Mouse (Mus musculus): ENCODE measurements around the gene Pex5.

DNA sequence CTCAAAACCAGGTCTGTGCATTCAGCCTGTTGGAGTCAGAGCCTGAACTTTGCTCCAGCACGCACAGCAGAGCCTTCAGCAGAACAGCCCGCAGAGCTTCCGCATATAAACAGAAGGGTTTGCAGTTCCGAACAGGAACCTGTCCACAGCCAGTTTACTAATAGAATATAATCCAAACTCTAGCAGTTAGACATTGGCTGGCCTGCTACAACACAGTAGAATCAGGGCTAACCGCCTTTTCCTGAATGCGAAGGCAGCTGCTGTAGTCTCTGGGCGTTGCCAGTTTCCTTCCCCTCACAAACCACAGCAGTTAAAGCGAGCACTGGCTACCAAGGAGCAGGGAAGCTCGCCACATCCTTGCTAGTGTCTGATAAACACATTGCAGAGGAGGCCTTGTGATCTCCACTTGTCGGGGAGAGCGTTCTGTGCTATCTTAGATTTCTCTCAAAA lies 39.4 kb downstream of the Pex5 start:
- TF ChIP-seq CTCF (IDR thresholded peaks at IDR 0.05; ENCODE audit: insufficient read depth, low read depth, low read length) (no peak), POLR2A (IDR thresholded peaks at IDR 0.05; ENCODE audit: insufficient read depth, low read depth, low read length) (no peak)

Measured in olfactory bulb, adult 2 months (tissue).